Mouse (Mus musculus): Measurements from ENCODE around the gene Lmnb2. TPM values are rescaled to one million over a fixed set of nuclear protein-coding genes. Genes with fewer than 3 reads are reported as not detected.

Lmnb2 gene
- 14.9 and 15.8 TPM in 2 replicates for total RNA-seq (2021)
- long read RNA-seq, experiment 1, transcript Lmnb2-201 (12 exons, 3,531 nt), result major isoform, 22 of 32 reads
- long read RNA-seq, experiment 1, partial matches to known transcripts, result 5 of 32 reads
- long read RNA-seq, experiment 1, other reads (novel, unspliced or antisense), result 5 of 32 reads
- long read RNA-seq, experiment 2, transcript Lmnb2-201 (12 exons, 3,531 nt), result major isoform, 10 of 23 reads
- long read RNA-seq, experiment 2, partial matches to known transcripts, result 4 of 23 reads
- long read RNA-seq, experiment 2, other reads (novel, unspliced or antisense), result 9 of 23 reads

- DNase-seq, result peak; percentile 86
Observed at GRCm38 (mm10) chr10:80917779-80918434, at the start of gene Lmnb2. Gene Lmnb2, minus strand, starts transcription at chr10:80918245.

- peak; percentile 79 for DNase-seq
Observed at GRCm38 (mm10) chr10:80967101-80967656, 49.1 kb upstream of the Lmnb2 start.

GRCm38 (mm10) chr10:80966296-80966695, 48.3 kb upstream of the Lmnb2 start:
- DNase-seq, result peak; percentile 78

- peak; percentile 80 for DNase-seq
Observed at GRCm38 (mm10) chr10:80963031-80963975, 45.3 kb upstream of the Lmnb2 start.

GRCm38 (mm10) chr10:80962585-80962984, 44.5 kb upstream of the Lmnb2 start:
- peak; percentile 23 for DNase-seq

- peak; percentile 55 for DNase-seq
Observed at GRCm38 (mm10) chr10:80962051-80962472, 44.0 kb upstream of the Lmnb2 start.

GRCm38 (mm10) chr10:80960551-80961508, 42.8 kb upstream of the Lmnb2 start:
- peak; percentile 72 for DNase-seq

GRCm38 (mm10) chr10:80958979-80959637, 41.1 kb upstream of the Lmnb2 start:
- no peak for DNase-seq

- DNase-seq, result no peak
Observed at GRCm38 (mm10) chr10:80957791-80958190, 39.7 kb upstream of the Lmnb2 start.

GRCm38 (mm10) chr10:80956901-80957300, 38.9 kb upstream of the Lmnb2 start:
- DNase-seq, result no peak

GRCm38 (mm10) chr10:80956385-80956784, 38.3 kb upstream of the Lmnb2 start:
- no peak for DNase-seq

- peak; percentile 76 for DNase-seq
Observed at GRCm38 (mm10) chr10:80955536-80955935, 37.5 kb upstream of the Lmnb2 start.

GRCm38 (mm10) chr10:80954843-80955242, 36.8 kb upstream of the Lmnb2 start:
- DNase-seq, result peak; percentile 14

- DNase-seq, result no peak
Observed at GRCm38 (mm10) chr10:80954415-80954814, 36.4 kb upstream of the Lmnb2 start.

GRCm38 (mm10) chr10:80952449-80952848, 34.4 kb upstream of the Lmnb2 start:
- DNase-seq, result no peak

GRCm38 (mm10) chr10:80951761-80952390, 33.8 kb upstream of the Lmnb2 start:
- DNase-seq, result no peak

- DNase-seq, result no peak
Observed at GRCm38 (mm10) chr10:80950314-80950713, 32.3 kb upstream of the Lmnb2 start.

GRCm38 (mm10) chr10:80949081-80949480, 31.0 kb upstream of the Lmnb2 start:
- peak; percentile 61 for DNase-seq

- peak; percentile 73 for DNase-seq
Observed at GRCm38 (mm10) chr10:80948570-80948969, 30.5 kb upstream of the Lmnb2 start.

- DNase-seq, result peak; percentile 62
Observed at GRCm38 (mm10) chr10:80947802-80948201, 29.8 kb upstream of the Lmnb2 start.

All from adrenal gland, postnatal 14 days (tissue).